Mouse (Mus musculus) embryonic fibroblast, embryonic 13.5 days (primary cell): Measurements from ENCODE around the gene Aifm3. TPM values are rescaled to one million over a fixed set of nuclear protein-coding genes. Genes with fewer than 3 reads are reported as not detected.
"Not testable (repeated sequence)": the region's sequence is repeated elsewhere in the genome, so short reads cannot be mapped to it uniquely, and the experiment has no call there.

Source experiments
- H3K27ac ChIP-seq: 2 replicates; pipeline ENCODE4 v1.5.1; 2012; ENCODE audit warnings: low read length, control low read depth, inconsistent platforms; ENCODE audit not compliant: insufficient read depth
- H3K4me1 ChIP-seq: 2 replicates; pipeline ENCODE4 v1.6.1; 2011; ENCODE audit warnings: low read length; ENCODE audit not compliant: control insufficient read depth, insufficient read depth
- H3K4me3 ChIP-seq: 2 replicates; pipeline ENCODE4 v1.5.1; 2011; ENCODE audit warnings: mild to moderate bottlenecking, control low read depth, low read length; ENCODE audit not compliant: insufficient read depth
- CTCF ChIP-seq: IDR thresholded peaks from 2 replicates; pipeline ENCODE4 v1.5.1; 2011; ENCODE audit warnings: mild to moderate bottlenecking, control low read depth, low read length, moderate library complexity, borderline replicate concordance; ENCODE audit not compliant: insufficient read depth
- POLR2A ChIP-seq: IDR thresholded peaks from 2 replicates; pipeline ENCODE4 v1.6.1; 2011; ENCODE audit warnings: low read depth, mild to moderate bottlenecking, control low read depth, low read length, moderate library complexity
- polyA plus RNA-seq: library from polyadenylated mRNA; stranded (reverse); fragments of >200 nt; gene quantifications from 2 replicates; pipeline ENCODE4 v1.2.4, GENCODE M21; 2011; ENCODE audit warnings: low read depth; ENCODE audit not compliant: missing spikeins, insufficient read length

Aifm3 gene
- polyA plus RNA-seq, 1 experiment, result not detected

- Histone ChIP-seq H3K27ac (no peak overlapping the region), H3K4me3 (no peak overlapping the region), H3K4me1 (no peaks in the 10 kb centered on the region)
- TF ChIP-seq POLR2A, result no peak
- TF ChIP-seq CTCF, result no peak
Observed at GRCm38 (mm10) chr16:17496499-17497305, 7.3 kb downstream of the Aifm3 start.

DNA sequence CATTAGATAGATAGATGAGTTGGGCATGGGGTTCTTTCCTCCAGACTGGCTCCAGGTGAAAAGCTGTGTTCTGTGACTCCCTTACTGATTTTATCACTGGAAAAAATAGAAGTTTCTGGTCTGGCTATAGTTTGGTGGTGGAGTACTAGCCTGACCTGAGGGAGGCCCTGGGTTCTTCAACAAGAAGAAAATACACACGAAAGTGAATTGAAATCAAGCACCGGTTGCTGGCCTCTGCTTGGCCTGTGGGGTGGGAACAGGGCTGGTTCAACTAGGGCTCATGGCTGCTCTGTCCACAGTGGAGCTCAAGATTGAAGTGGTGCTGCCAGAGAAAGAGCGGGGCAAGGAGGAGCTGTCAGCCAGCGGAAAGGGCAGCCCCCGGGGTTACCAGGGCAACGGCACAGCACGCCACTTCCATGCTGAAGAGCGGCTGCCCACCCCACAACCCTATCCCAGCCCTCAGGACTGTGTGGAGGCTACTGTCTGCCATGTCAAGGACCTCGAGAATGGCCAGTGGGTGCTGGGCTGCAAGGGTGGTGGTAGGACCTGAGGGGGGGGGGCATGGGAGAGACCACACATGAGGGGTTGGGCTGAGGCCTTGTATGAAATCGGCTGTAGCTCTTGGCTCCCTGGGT lies 10.0 kb downstream of the Aifm3 start:
- Histone ChIP-seq H3K27ac (no peak overlapping the region), H3K4me3 (no peak overlapping the region), H3K4me1 (no peaks in the 10 kb centered on the region)
- TF ChIP-seq CTCF (no peak), POLR2A (no peak)

DNA sequence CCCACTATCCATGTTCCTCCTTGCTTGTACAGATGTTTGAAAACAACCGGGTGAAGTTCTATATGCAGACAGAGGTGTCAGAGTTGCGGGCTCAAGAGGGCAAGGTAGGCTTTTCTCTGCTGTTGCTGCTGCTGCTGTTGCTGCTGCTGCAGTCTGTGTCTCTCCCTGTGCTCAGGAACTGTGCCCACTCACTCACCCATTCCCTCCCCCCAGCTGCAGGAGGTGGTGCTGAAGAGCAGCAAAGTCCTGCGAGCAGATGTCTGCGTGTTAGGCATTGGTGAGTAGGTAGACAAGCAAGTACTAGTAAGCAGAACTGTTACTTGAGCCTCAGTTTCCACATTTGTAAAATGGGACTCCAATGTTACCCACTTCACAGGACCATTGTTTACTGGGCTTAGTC lies 13.3 kb downstream of the Aifm3 start:
- TF ChIP-seq CTCF, result no peak
- H3K4me1 ChIP-seq, result no peaks in the 10 kb centered on the region
- H3K27ac ChIP-seq, result no peak overlapping the region
- H3K4me3 ChIP-seq, result no peak overlapping the region

DNA sequence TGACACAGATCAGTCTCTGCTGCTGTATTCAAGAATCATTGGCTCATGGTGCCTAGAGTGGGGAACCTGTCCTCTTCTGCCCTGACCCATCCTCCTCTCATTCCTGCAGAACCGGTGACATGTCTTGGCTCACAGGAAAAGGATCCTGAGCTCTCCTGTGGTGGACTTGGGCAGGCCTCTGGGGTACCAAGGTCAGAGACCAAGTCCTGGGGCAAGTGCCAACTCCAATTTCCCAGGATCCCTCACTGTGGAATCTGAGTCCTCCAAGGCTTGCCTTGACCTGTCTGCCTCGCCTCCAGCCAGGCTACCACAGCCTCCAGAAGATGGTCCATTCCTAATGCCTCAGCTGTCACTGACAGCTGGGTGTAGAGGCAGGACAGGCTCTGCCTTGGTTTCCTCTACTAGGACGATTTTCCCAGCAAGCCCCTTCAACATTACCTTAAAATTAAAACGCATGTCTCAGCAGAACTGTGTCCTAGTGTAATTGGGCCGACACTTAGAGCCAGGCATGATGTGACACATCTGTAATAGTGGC lies 17.7 kb downstream of the Aifm3 start:
- Histone ChIP-seq H3K27ac (no peak overlapping the region), H3K4me1 (peaks cover 4% of the 10 kb centered on the region; the same call in 1 of the 2 replicates), H3K4me3 (no peak overlapping the region)
- TF ChIP-seq POLR2A (no peak), CTCF (no peak)

GRCm38 (mm10) chr16:17508031-17508430 lies 18.6 kb downstream of the Aifm3 start:
- H3K27ac ChIP-seq, result peak overlapping the region; percentile 96; the same call in 1 of the 2 replicates
- not testable (repeated sequence) for H3K4me1 ChIP-seq
- H3K4me3 ChIP-seq, result peak overlapping the region; percentile 79

DNA sequence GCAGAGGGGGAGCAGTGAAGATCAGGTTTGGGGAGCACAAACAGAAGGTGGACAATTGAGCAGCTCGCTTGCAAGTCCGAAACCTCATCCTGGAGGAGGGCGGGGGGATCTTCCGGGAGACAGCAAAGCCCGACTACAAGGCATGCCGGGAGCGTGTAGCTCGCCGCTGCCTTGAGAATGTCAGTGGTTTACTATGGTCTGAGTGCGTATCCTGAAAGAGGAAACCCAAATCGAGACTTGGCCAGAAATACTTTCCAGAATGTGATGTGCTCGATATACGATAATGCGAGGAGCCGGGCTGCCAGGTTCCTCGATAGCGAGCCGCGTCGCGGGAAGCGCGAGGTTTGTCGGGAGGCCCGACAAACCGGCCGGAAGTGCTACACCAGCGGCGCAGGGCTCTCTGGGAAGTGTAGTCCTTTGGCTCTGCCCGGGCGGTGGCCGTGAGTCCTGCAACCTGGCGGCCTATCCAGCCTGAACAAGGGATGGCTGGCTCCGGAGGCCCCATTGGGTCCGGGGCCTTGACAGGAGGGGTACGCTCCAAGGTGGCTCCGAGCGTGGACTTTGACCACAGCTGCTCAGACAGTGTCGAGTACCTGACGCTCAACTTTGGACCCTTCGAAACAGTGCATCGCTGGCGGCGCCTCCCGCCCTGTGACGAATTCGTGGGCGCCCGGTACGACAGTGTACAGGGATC lies 19.3 kb downstream of the Aifm3 start, which contains the start of gene Lztr1:
Gene Lztr1, plus strand, starts transcription at position 143 of the 694 bp plus-strand sequence.
- Histone ChIP-seq H3K4me3 (peak within 1 kb of the TSS; percentile 79), H3K4me1 (peaks cover 4% of the 10 kb centered on the region; the same call in 1 of the 2 replicates), H3K27ac (peak within 1 kb of the TSS; percentile 96)
- no peak for TF ChIP-seq CTCF
- TF ChIP-seq POLR2A, result peak; percentile 92

GRCm38 (mm10) chr16:17509240-17509597 lies 19.8 kb downstream of the Aifm3 start:
- peak overlapping the region; percentile 96 for H3K27ac ChIP-seq
- H3K4me1 ChIP-seq, result peaks cover 4% of the 10 kb centered on the region; the same call in 1 of the 2 replicates
- peak overlapping the region; percentile 79 for H3K4me3 ChIP-seq
- 0 out of 2 replicates have a peak, but pooled peaks have one; percentile 5 for TF ChIP-seq POLR2A
- no peak for TF ChIP-seq CTCF

- H3K4me3 ChIP-seq, result peak overlapping the region; percentile 79
- no peak overlapping the region for H3K27ac ChIP-seq
- TF ChIP-seq CTCF, result no peak
- TF ChIP-seq POLR2A, result no peak
- H3K4me1 ChIP-seq, result peaks cover 4% of the 10 kb centered on the region; the same call in 1 of the 2 replicates
Observed at GRCm38 (mm10) chr16:17510143-17510542, 20.7 kb downstream of the Aifm3 start.

DNA sequence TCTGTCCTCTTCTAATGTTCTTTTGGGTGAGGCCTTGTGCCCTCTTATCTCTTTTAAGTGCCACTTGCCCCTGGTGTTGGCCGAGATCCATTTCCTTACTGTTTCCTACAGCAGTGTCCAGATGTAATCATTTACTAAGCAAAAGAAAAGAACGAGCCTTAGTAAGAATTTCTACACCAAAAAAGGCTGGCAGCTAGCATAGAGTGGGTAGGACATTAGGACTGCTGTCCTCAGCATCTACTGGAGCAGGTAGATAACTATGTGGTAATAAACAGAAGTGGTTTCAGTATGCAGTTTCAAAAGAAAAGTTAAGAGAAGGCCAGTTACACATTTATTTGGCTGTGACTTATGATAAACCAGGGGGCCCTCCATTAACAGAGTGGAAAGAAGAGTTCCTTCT lies 21.3 kb downstream of the Aifm3 start:
- Histone ChIP-seq H3K27ac (no peak overlapping the region), H3K4me1 (peaks cover 4% of the 10 kb centered on the region; the same call in 1 of the 2 replicates), H3K4me3 (no peak overlapping the region)
- TF ChIP-seq CTCF (no peak), POLR2A (no peak)

DNA sequence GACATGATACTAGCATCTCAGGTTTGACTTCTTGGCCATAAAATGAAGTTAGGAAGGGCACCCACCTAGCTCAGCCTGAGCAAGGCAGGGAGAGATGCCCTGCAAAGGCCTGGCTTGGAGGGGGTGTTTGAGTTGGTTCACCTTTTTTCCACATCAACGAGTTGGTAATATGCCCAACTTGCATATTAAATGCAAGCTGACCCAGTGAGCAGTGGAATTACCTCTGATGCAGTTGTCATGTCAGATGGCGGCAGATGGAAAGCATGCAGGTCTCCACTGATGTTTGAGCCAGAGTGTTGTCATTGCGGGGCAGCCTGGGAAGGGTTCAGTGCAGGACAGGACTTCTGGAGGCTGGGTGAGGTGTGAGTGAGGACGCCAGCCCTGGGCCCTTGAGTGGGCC lies 22.0 kb downstream of the Aifm3 start:
- peaks cover 4% of the 10 kb centered on the region; the same call in 1 of the 2 replicates for H3K4me1 ChIP-seq
- no peak overlapping the region for H3K4me3 ChIP-seq
- H3K27ac ChIP-seq, result no peak overlapping the region
- TF ChIP-seq CTCF, result no peak
- TF ChIP-seq POLR2A, result no peak
